ENCODE assay signal across 9 mouse cellular contexts in the genomic region with DNA sequence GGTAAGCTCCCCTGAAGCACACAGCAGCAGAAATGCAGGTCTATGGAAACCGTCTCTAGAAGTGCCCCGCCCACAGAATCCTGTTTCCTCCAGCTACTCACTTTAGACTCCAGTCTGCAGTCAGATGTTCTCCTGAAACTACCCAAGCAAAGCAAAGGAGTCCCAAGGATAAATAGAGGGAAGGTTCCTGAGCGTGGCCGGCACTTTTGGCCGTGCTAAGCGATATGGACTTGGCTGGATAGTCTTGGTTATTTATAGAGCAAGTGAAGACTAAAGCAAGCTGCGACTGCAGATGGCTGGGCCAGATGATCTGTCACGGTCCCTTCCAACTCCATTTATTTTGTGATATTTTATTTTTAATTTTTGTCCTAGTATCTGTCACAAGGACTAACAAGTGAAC.
DNase-seq lines count a peak whose midpoint lies in the region; ATAC-seq and TF ChIP-seq lines count a peak whose summit lies in the region.
"Had no signal": no experiment of that assay in that cellular context is flagged by ENCODE, and none has a peak within 500 bp of the region (broad histone marks: within the 10 kb centered on the region; RNA-seq: fewer than 3 reads in every experiment).

No protein-coding gene starts in this region.

- ATAC-seq in megakaryocyte, adult 5-6 weeks (ENCODE audit: poor library complexity, severe bottlenecking), result no peak
- ATAC-seq in activated CD4-positive, CD25-positive, alpha-beta regulatory T cell, adult 4 months, result no peak

- intact Hi-C loops in gastrocnemius, adult 2 months (cut with DNase I), result no loop called here

- TF ChIP-seq CTCF in gastrocnemius, adult 2 months (IDR thresholded peaks at IDR 0.05), result no peak

- peak overlapping the region; percentile 70 for H3K4me3 ChIP-seq in gastrocnemius, adult 2 months
- H3K4me3 ChIP-seq: lung, embryonic 15.5 days had no signal

- DNase-seq in left cerebral cortex, adult 18-20 months (ENCODE audit: low spot score in 2 of 2), result peak; percentile 25 to 49
- no peak for DNase-seq in left cerebral cortex, adult 11 months (ENCODE audit: low spot score)
- DNase-seq in gastrocnemius, adult 2 months, result peak; percentile 71
- DNase-seq in layer of hippocampus, adult 11-12 months (ENCODE audit: low spot score), result peak; percentile 64
- peak; percentile 26 for DNase-seq in right cerebral cortex, postnatal 14 days
- DNase-seq in retina, postnatal 1 day, result no peak

- H3K27ac ChIP-seq in gastrocnemius, adult 2 months, result peak overlapping the region; percentile 88
- H3K27ac ChIP-seq: lung, embryonic 15.5 days had no signal

Comparison
In these comparisons a context has a peak if more than half of its experiments do, and no peak if none do; other contexts are left out.
1. DNase-seq: peak in left cerebral cortex, adult 18-20 months (2 of 2), gastrocnemius, adult 2 months (single experiment), layer of hippocampus, adult 11-12 months (single experiment) and right cerebral cortex, postnatal 14 days (single experiment); none in left cerebral cortex, adult 11 months (single experiment) and retina, postnatal 1 day (single experiment).